Mouse (Mus musculus) adrenal gland (tissue): ENCODE measurements around the gene Rasd1.
"Not testable (repeated sequence)": the region's sequence is repeated elsewhere in the genome, so short reads cannot be mapped to it uniquely, and the experiment has no call there.

ENCODE experiments used
- intact Hi-C: fragments of 180-260 bp; cut with DNase I; formaldehyde crosslinking; loops from one replicate; pipeline ENCODE4 v1.15.1; 2025

Gene Rasd1

GRCm38 (mm10) chr11:59962590-59962989 lies 2.2 kb downstream of the Rasd1 start:
- intact Hi-C loops, result no loop called here

- intact Hi-C loops, result no loop called here
Observed at GRCm38 (mm10) chr11:59961338-59961875, 3.3 kb downstream of the Rasd1 start.

- intact Hi-C loops, result no loop called here
Observed at GRCm38 (mm10) chr11:59960476-59961337, 4.0 kb downstream of the Rasd1 start.

GRCm38 (mm10) chr11:59959453-59959852 lies 5.3 kb downstream of the Rasd1 start:
- intact Hi-C loops, result no loop called here

GRCm38 (mm10) chr11:59956749-59957148 lies 8.0 kb downstream of the Rasd1 start:
- intact Hi-C loops, result no loop called here

- intact Hi-C loops, result no loop called here
Observed at GRCm38 (mm10) chr11:59952892-59953291, 11.9 kb downstream of the Rasd1 start.

GRCm38 (mm10) chr11:59948401-59948767 lies 16.4 kb downstream of the Rasd1 start:
- intact Hi-C loops, result no loop called here

GRCm38 (mm10) chr11:59947752-59948400 lies 16.9 kb downstream of the Rasd1 start, which contains the start of gene Med9:
TSS of gene Med9 (plus strand) at chr11:59948206.
- intact Hi-C loops, result no loop called here

GRCm38 (mm10) chr11:59944855-59945254 lies 19.9 kb downstream of the Rasd1 start:
- intact Hi-C loops, result not testable (repeated sequence)

GRCm38 (mm10) chr11:59941391-59941790 lies 23.4 kb downstream of the Rasd1 start:
- intact Hi-C loops, result no loop called here

- intact Hi-C loops, result no loop called here
Observed at GRCm38 (mm10) chr11:59940645-59941044, 24.1 kb downstream of the Rasd1 start.

- intact Hi-C loops, result no loop called here
Observed at GRCm38 (mm10) chr11:59939821-59940220, 24.9 kb downstream of the Rasd1 start.

GRCm38 (mm10) chr11:59937615-59938014 lies 27.1 kb downstream of the Rasd1 start:
- intact Hi-C loops, result no loop called here

GRCm38 (mm10) chr11:59937023-59937422 lies 27.7 kb downstream of the Rasd1 start:
- intact Hi-C loops, result no loop called here

- intact Hi-C loops, result no loop called here
Observed at GRCm38 (mm10) chr11:59933943-59934342, 30.8 kb downstream of the Rasd1 start.

GRCm38 (mm10) chr11:59932560-59933337 lies 32.0 kb downstream of the Rasd1 start:
- intact Hi-C loops, result no loop called here

- intact Hi-C loops, result no loop called here
Observed at GRCm38 (mm10) chr11:59930031-59930430, 34.7 kb downstream of the Rasd1 start.

- intact Hi-C loops, result no loop called here
Observed at GRCm38 (mm10) chr11:59921265-59921664, 43.5 kb downstream of the Rasd1 start.

- intact Hi-C loops, result no loop called here
Observed at GRCm38 (mm10) chr11:59920331-59920730, 44.4 kb downstream of the Rasd1 start.

GRCm38 (mm10) chr11:59919401-59919800 lies 45.3 kb downstream of the Rasd1 start:
- intact Hi-C loops, result no loop called here

GRCm38 (mm10) chr11:59918014-59918413 lies 46.7 kb downstream of the Rasd1 start:
- intact Hi-C loops, result no loop called here

- intact Hi-C loops, result no loop called here
Observed at GRCm38 (mm10) chr11:59913702-59914101, 51.0 kb downstream of the Rasd1 start.
